Mouse (Mus musculus): ENCODE results near the gene Cacna2d3. TPM values are rescaled to one million over a fixed set of nuclear protein-coding genes. Genes with fewer than 3 reads are reported as not detected.

The Cacna2d3 gene
- polyA plus RNA-seq, 1 experiment from 2014 or later, result 14.8 TPM

- 78% methylated on average over 2 of the region's 2 CpGs for WGBS
These were observed 493.7 kb downstream of the Cacna2d3 start for GRCm38 (mm10) chr14:29227959-29228358.

GRCm38 (mm10) chr14:29225754-29226365 lies 495.8 kb downstream of the Cacna2d3 start:
- no peak for ATAC-seq (ENCODE audit: insufficient number of reproducible peaks, insufficient read depth, low FRiP score, low TSS enrichment)
- H3K4me3 ChIP-seq, result no peak overlapping the region
- peaks cover 6% of the 10 kb centered on the region; the same call in 1 of the 2 replicates for H3K4me1 ChIP-seq
- WGBS, result 44% methylated on average over 2 of the region's 2 CpGs
- H3K4me2 ChIP-seq (replicated peaks), result no peak overlapping the region
- no peaks in the 10 kb centered on the region for H3K9me3 ChIP-seq
- no peaks in the 10 kb centered on the region for H3K36me3 ChIP-seq
- no peaks in the 10 kb centered on the region for H3K27me3 ChIP-seq
- H3K9ac ChIP-seq, result no peak overlapping the region
- no peak overlapping the region for H3K27ac ChIP-seq

More at GRCm38 (mm10) chr14:29227959-29228358, 493.7 kb downstream of the Cacna2d3 start:
- H3K4me1 ChIP-seq, result peaks cover 6% of the 10 kb centered on the region; the same call in 1 of the 2 replicates
- no peak for ATAC-seq (ENCODE audit: insufficient number of reproducible peaks, insufficient read depth, low FRiP score, low TSS enrichment)
- no peaks in the 10 kb centered on the region for H3K9me3 ChIP-seq
- no peak overlapping the region for H3K4me2 ChIP-seq (replicated peaks)
- no peaks in the 10 kb centered on the region for H3K27me3 ChIP-seq
- no peak overlapping the region for H3K4me3 ChIP-seq
- no peaks in the 10 kb centered on the region for H3K36me3 ChIP-seq
- no peak overlapping the region for H3K27ac ChIP-seq
- no peak overlapping the region for H3K9ac ChIP-seq

GRCm38 (mm10) chr14:29223012-29223411 lies 498.7 kb downstream of the Cacna2d3 start:
- H3K4me3 ChIP-seq, result no peak overlapping the region
- H3K36me3 ChIP-seq, result no peaks in the 10 kb centered on the region
- no peaks in the 10 kb centered on the region for H3K4me1 ChIP-seq
- ATAC-seq (ENCODE audit: insufficient number of reproducible peaks, insufficient read depth, low FRiP score, low TSS enrichment), result no peak
- no peak overlapping the region for H3K9ac ChIP-seq
- H3K27me3 ChIP-seq, result no peaks in the 10 kb centered on the region
- no peak overlapping the region for H3K27ac ChIP-seq
- H3K9me3 ChIP-seq, result no peaks in the 10 kb centered on the region
- no peak overlapping the region for H3K4me2 ChIP-seq (replicated peaks)
- 90% methylated on average over 1 of the region's 1 CpGs for WGBS

DNA sequence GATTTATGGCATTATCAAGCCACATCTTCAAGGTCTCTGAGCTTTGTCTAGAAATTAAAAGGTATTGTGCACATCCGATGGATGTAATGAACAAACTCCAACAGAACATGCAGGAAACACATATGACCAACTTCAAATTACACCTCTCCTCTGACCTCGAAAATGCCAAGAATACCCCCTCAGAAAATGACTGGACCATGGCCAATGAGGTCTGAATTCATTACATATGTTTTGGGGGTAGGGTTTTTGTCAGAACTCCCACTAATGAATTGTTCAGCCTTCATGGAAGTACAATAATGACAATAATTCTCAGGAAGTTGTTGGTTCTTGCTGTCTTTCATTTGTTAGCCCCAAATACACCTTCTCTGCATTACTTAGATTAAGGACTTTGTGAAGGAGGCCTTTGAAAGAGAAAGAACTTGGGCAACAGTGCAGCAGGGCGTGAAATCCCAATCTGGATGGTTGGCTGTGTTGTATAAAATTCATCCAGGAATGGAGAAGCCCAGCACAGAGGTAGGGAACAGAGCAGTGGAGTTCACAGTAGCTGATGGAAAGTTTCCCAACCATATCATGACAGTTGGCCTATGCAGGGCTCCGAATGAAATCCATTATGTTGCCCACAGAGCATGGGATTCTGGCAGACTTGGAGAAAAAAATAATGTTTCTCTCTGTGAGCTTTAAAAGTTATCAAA lies 499.3 kb downstream of the Cacna2d3 start:
- H3K9me3 ChIP-seq, result no peaks in the 10 kb centered on the region
- no peak overlapping the region for H3K9ac ChIP-seq
- no peak for ATAC-seq (ENCODE audit: insufficient number of reproducible peaks, insufficient read depth, low FRiP score, low TSS enrichment)
- H3K27ac ChIP-seq, result no peak overlapping the region
- WGBS, result 71% methylated on average over 4 of the region's 4 CpGs
- H3K4me3 ChIP-seq, result no peak overlapping the region
- no peaks in the 10 kb centered on the region for H3K27me3 ChIP-seq
- no peaks in the 10 kb centered on the region for H3K36me3 ChIP-seq
- no peak overlapping the region for H3K4me2 ChIP-seq (replicated peaks)
- no peaks in the 10 kb centered on the region for H3K4me1 ChIP-seq

GRCm38 (mm10) chr14:29216106-29216505 lies 505.6 kb downstream of the Cacna2d3 start:
- Histone ChIP-seq H3K9me3 (no peaks in the 10 kb centered on the region), H3K4me2 (replicated peaks) (no peak overlapping the region), H3K27ac (no peak overlapping the region), H3K4me3 (no peak overlapping the region), H3K27me3 (no peaks in the 10 kb centered on the region), H3K36me3 (no peaks in the 10 kb centered on the region), H3K9ac (no peak overlapping the region), H3K4me1 (no peaks in the 10 kb centered on the region)
- WGBS, result 53% methylated on average over 1 of the region's 1 CpGs
- no peak for ATAC-seq (ENCODE audit: insufficient number of reproducible peaks, insufficient read depth, low FRiP score, low TSS enrichment)

DNA sequence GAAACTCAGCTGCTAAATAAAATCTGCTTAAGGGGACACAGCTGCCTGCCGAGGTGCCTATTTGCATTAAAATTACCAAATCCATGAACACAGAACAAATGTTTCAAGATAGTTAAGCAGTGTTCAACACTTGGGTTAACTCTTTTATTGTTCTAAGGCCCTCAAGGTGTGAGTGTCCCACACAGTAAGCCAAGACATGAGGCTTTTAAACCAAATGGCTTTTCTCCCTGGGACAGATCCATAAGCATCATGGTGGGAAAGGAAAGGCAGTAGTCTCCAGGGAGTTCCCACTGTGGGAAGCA lies 516.7 kb downstream of the Cacna2d3 start:
- Histone ChIP-seq H3K27ac (no peak overlapping the region), H3K4me2 (replicated peaks) (no peak overlapping the region), H3K9ac (no peak overlapping the region), H3K27me3 (no peaks in the 10 kb centered on the region), H3K9me3 (no peaks in the 10 kb centered on the region), H3K4me1 (no peaks in the 10 kb centered on the region), H3K36me3 (no peaks in the 10 kb centered on the region), H3K4me3 (no peak overlapping the region)
- 63% methylated on average over 1 of the region's 1 CpGs for WGBS
- ATAC-seq (ENCODE audit: insufficient number of reproducible peaks, insufficient read depth, low FRiP score, low TSS enrichment), result no peak

- no peak for ATAC-seq (ENCODE audit: insufficient number of reproducible peaks, insufficient read depth, low FRiP score, low TSS enrichment)
- 72% methylated on average over 10 of the region's 10 CpGs for WGBS
- H3K4me2 ChIP-seq (replicated peaks), result no peak overlapping the region
- no peak overlapping the region for H3K9ac ChIP-seq
- no peaks in the 10 kb centered on the region for H3K36me3 ChIP-seq
- no peak overlapping the region for H3K27ac ChIP-seq
- no peaks in the 10 kb centered on the region for H3K4me1 ChIP-seq
- no peaks in the 10 kb centered on the region for H3K9me3 ChIP-seq
- H3K4me3 ChIP-seq, result no peak overlapping the region
- no peaks in the 10 kb centered on the region for H3K27me3 ChIP-seq
These were observed 517.3 kb downstream of the Cacna2d3 start for GRCm38 (mm10) chr14:29204236-29204966.

- H3K4me2 ChIP-seq (replicated peaks), result no peak overlapping the region
- no peak for ATAC-seq (ENCODE audit: insufficient number of reproducible peaks, insufficient read depth, low FRiP score, low TSS enrichment)
- no peak overlapping the region for H3K27ac ChIP-seq
- H3K36me3 ChIP-seq, result no peaks in the 10 kb centered on the region
- H3K9ac ChIP-seq, result no peak overlapping the region
- no peaks in the 10 kb centered on the region for H3K9me3 ChIP-seq
- H3K4me1 ChIP-seq, result no peaks in the 10 kb centered on the region
- no peak overlapping the region for H3K4me3 ChIP-seq
- no peaks in the 10 kb centered on the region for H3K27me3 ChIP-seq
These were observed 525.5 kb downstream of the Cacna2d3 start for GRCm38 (mm10) chr14:29196171-29196570.

- Histone ChIP-seq H3K36me3 (no peaks in the 10 kb centered on the region), H3K27me3 (no peaks in the 10 kb centered on the region), H3K4me2 (replicated peaks) (no peak overlapping the region), H3K4me1 (no peaks in the 10 kb centered on the region), H3K9ac (no peak overlapping the region), H3K4me3 (no peak overlapping the region), H3K27ac (no peak overlapping the region), H3K9me3 (no peaks in the 10 kb centered on the region)
- 95% methylated on average over 3 of the region's 3 CpGs for WGBS
- no peak for ATAC-seq (ENCODE audit: insufficient number of reproducible peaks, insufficient read depth, low FRiP score, low TSS enrichment)
These were observed 530.2 kb downstream of the Cacna2d3 start for GRCm38 (mm10) chr14:29191426-29191825.

DNA sequence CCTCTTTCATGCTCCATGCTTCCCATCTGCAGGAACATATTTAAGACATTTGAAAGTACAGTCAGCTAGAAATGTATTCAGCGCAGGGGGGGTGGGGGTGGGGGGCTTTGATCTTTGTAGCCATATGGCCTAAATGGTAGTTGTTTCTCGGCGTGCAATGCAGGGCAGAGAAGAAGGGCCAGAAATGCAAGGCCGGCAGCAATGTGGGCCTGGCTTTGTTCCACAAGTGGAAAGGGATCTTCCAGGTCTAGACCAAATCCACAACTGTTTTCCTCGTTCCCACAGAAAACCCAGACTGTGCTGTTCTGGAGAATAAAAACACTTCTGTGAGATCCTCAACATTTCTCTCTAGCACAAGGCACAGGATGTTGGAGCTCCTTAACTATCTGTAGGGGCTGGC lies 537.9 kb downstream of the Cacna2d3 start:
- Histone ChIP-seq H3K4me1 (0 out of 2 replicates have a peak, but pooled peaks cover 5% of the 10 kb centered on the region), H3K9me3 (no peaks in the 10 kb centered on the region), H3K36me3 (no peaks in the 10 kb centered on the region), H3K4me3 (no peak overlapping the region), H3K27me3 (no peaks in the 10 kb centered on the region), H3K4me2 (replicated peaks) (no peak overlapping the region), H3K9ac (no peak overlapping the region), H3K27ac (no peak overlapping the region)
- 61% methylated on average over 5 of the region's 5 CpGs for WGBS
- ATAC-seq (ENCODE audit: insufficient number of reproducible peaks, insufficient read depth, low FRiP score, low TSS enrichment), result no peak

DNA sequence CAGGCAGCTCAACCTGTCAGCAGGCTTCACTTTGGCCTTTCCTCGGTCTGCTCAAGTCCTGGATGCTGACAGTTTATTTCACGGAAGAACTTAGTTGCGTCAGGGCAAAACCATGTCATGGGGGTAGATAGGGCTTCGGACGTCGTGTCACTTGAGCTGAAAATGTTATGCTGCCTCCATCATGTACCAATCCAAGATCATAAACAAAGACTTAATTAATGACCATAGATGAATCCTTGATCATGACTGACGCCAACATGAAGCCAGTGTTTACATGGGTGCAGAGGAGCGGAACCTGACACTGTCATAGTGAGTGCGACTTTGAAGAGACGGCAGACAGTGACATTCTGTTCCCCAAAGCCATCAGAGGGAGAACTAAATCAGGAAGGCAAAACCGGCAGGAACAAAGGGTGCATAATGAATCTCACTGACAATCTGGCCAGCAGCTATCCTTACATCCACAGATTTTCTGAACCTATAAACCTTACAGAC lies 542.2 kb downstream of the Cacna2d3 start:
- Histone ChIP-seq H3K4me1 (0 out of 2 replicates have a peak, but pooled peaks cover 7% of the 10 kb centered on the region), H3K4me2 (replicated peaks) (no peak overlapping the region), H3K9ac (no peak overlapping the region), H3K27ac (no peak overlapping the region), H3K9me3 (no peaks in the 10 kb centered on the region), H3K36me3 (no peaks in the 10 kb centered on the region), H3K27me3 (no peaks in the 10 kb centered on the region), H3K4me3 (no peak overlapping the region)
- 60% methylated on average over 11 of the region's 11 CpGs for WGBS
- ATAC-seq (ENCODE audit: insufficient number of reproducible peaks, insufficient read depth, low FRiP score, low TSS enrichment), result no peak
